Mouse (Mus musculus): ENCODE results near the gene Capn7.

- no peak for TF ChIP-seq E2F4 (IDR thresholded peaks at IDR 0.05; ENCODE audit: insufficient read depth)
- TF ChIP-seq POLR2A (IDR thresholded peaks at IDR 0.05; ENCODE audit: insufficient read length, low read depth) = no peak
- TF ChIP-seq USF1 (IDR thresholded peaks at IDR 0.05; ENCODE audit: low read depth) = no peak
- TF ChIP-seq CEBPB (IDR thresholded peaks at IDR 0.05; ENCODE audit: insufficient read depth, poor library complexity, severe bottlenecking) = no peak
- no peak for TF ChIP-seq TCF12 (IDR thresholded peaks at IDR 0.05; ENCODE audit: insufficient read depth, poor library complexity, severe bottlenecking)
- no peak for TF ChIP-seq MYOD1 (IDR thresholded peaks at IDR 0.05; ENCODE audit: control insufficient read depth in 1 of 3, insufficient read length in 2 of 3, low read depth in 2 of 3)
- no peak for TF ChIP-seq MYOG (IDR thresholded peaks at IDR 0.05; ENCODE audit: control insufficient read depth in 1 of 3, insufficient read depth in 1 of 3, insufficient read length in 2 of 3, low read depth in 2 of 3)
- no peak for TF ChIP-seq POLR2AphosphoS2 (IDR thresholded peaks at IDR 0.05; ENCODE audit: insufficient read length, low read depth)
- no peak for TF ChIP-seq MAX (IDR thresholded peaks at IDR 0.05; ENCODE audit: low read depth)
- no peak for TF ChIP-seq TCF3 (IDR thresholded peaks at IDR 0.05; ENCODE audit: insufficient read length, low read depth)
- no peak for TF ChIP-seq REST (IDR thresholded peaks at IDR 0.05; ENCODE audit: insufficient read depth, insufficient read length)
Measured at GRCm38 (mm10) chr14:31322191-31322590, 14.2 kb upstream of the Capn7 start.
